22 mouse cellular contexts compared by ENCODE assay signal in genomic region chr17:55083357-55084099, GRCm38 (mm10).
DNase-seq lines count a peak whose midpoint lies in the region; TF ChIP-seq lines count a peak whose summit lies in the region.
"Had no signal": no experiment of that assay in that cellular context is flagged by ENCODE, and none has a peak within 500 bp of the region (broad histone marks: within the 10 kb centered on the region; RNA-seq: fewer than 3 reads in every experiment).

No protein-coding gene starts in this region.

- DNase-seq in cerebellum, postnatal 14 days, result peak; percentile 5 to 15
- DNase-seq in cerebellum, adult 2 months, result no peak
- peak; percentile 14 to 48 for DNase-seq in layer of hippocampus, adult 18-20 months (ENCODE audit: low spot score in 2 of 2)
- DNase-seq in left cerebral cortex, adult 18-20 months (ENCODE audit: low spot score in 2 of 2), result peak; percentile 22 to 34
- DNase-seq in right cerebral cortex, postnatal 14 days, result peak; percentile 27
- DNase-seq in urinary bladder, postnatal 36 days (ENCODE audit: low spot score in 2 of 2), result no peak
- DNase-seq in thymus, postnatal 25 days, result no peak
- DNase-seq in lung, postnatal 14 days, result no peak
- DNase-seq: adrenal gland, postnatal 36 days; heart, adult 11 months; kidney, adult 2 months; kidney, postnatal 36 days; lung, postnatal 10 days; retina, postnatal 1 day; thymus, adult 2 months had no signal

- no peak for TF ChIP-seq CTCF in cerebellum, adult 2 months (IDR thresholded peaks at IDR 0.05; ENCODE audit: borderline replicate concordance, insufficient read depth, low read depth, low read length)

- TF ChIP-seq POLR2A in cerebellum, adult 2 months (IDR thresholded peaks at IDR 0.05; ENCODE audit: borderline replicate concordance, insufficient read depth, low read length), result no peak

- H3K4me1 ChIP-seq in cerebellum, adult 2 months (ENCODE audit: control insufficient read depth, insufficient read depth, low read length), result no peaks in the 10 kb centered on the region
- H3K4me1 ChIP-seq: embryonic facial prominence, embryonic 13.5 days; hindbrain, embryonic 13.5 days; limb, embryonic 13.5 days; liver, embryonic 15.5 days; midbrain, embryonic 10.5 days; neural tube, embryonic 15.5 days had no signal

- no peaks in the 10 kb centered on the region for H3K27me3 ChIP-seq in cerebellum, adult 2 months (ENCODE audit: control insufficient read depth, insufficient read depth, low read length)
- H3K27me3 ChIP-seq: CH12.LX; embryonic facial prominence, embryonic 13.5 days; hindbrain, embryonic 13.5 days; limb, embryonic 13.5 days; liver, embryonic 15.5 days; neural tube, embryonic 15.5 days had no signal

- H3K27ac ChIP-seq in cerebellum, adult 2 months (ENCODE audit: insufficient read depth, low read length), result no peak overlapping the region
- H3K27ac ChIP-seq: embryonic facial prominence, embryonic 13.5 days; hindbrain, embryonic 13.5 days; limb, embryonic 13.5 days; liver, embryonic 15.5 days; midbrain, embryonic 10.5 days; neural tube, embryonic 15.5 days had no signal

- WGBS in cerebellum, adult 2 months, result 53% methylated on average over 6 of the region's 6 CpGs

- no peak overlapping the region for H3K4me3 ChIP-seq in cerebellum, adult 2 months (replicated peaks; ENCODE audit: insufficient read depth, low read depth, low read length)
- H3K4me3 ChIP-seq: embryonic facial prominence, embryonic 13.5 days; hindbrain, embryonic 13.5 days; limb, embryonic 13.5 days; liver, embryonic 15.5 days; midbrain, embryonic 10.5 days; neural tube, embryonic 15.5 days had no signal

Comparison
In these comparisons a context has a peak if more than half of its experiments do, and no peak if none do; other contexts are left out.
1. DNase-seq: peak in cerebellum, postnatal 14 days (2 of 2), layer of hippocampus, adult 18-20 months (2 of 2), left cerebral cortex, adult 18-20 months (2 of 2) and right cerebral cortex, postnatal 14 days (single experiment); none in cerebellum, adult 2 months (0 of 2), urinary bladder, postnatal 36 days (0 of 2), thymus, postnatal 25 days (single experiment) and lung, postnatal 14 days (single experiment).